Mouse (Mus musculus) forelimb bud, embryonic 11.5 days (tissue): ENCODE measurements around the gene Pcna.
A peak's percentile ranks its signal among the peaks of the same experiment; 100 is the strongest.
"Not testable (repeated sequence)": the region's sequence is repeated elsewhere in the genome, so short reads cannot be mapped to it uniquely, and the experiment has no call there.

Experiments
- DNase-seq: peaks from one replicate; pipeline ENCODE4 v3.0.0-alpha.2; 2012; ENCODE audit warnings: low read depth, low spot score

The Pcna gene

DNA sequence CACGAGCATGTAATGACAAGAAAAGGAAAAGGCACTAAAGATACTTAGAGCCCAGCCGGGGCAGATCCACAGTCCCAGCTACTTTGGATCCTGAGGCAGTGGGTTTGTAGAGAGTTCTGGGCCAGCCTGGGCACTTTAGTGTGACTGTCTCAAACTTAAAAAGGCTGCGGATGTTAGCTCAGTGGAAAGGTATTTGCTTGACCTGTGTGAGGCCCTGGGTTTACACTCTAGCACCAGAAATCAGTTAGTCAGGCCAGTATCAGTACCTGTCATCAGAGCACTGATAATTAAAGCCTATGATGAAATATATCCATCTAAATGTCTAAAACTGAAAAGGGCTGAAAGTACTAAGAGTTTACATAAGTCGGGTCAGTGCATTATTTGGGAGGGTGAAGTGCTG is 23.1 kb upstream of the Pcna start:
- DNase-seq, result no peak

DNA sequence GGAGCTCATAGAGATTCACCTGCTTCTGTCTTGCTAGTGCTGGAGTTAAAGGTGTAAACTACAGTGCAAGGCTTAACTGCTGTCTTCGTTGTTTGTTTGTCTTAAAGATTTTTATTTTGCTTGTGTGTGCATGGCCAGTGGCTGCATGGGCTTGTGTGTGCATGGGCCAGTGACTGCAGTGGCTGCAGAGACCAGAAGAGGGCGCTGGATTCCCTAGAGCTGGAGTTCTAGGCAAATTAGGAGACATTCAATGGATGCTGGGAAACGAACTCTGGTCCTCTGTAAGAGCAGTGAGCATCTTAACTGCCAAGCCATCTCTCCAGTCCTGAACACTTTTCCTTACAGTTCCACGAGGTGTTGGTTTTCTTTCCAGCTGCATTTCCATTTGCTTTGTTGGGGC is 22.4 kb upstream of the Pcna start:
- DNase-seq, result no peak

DNA sequence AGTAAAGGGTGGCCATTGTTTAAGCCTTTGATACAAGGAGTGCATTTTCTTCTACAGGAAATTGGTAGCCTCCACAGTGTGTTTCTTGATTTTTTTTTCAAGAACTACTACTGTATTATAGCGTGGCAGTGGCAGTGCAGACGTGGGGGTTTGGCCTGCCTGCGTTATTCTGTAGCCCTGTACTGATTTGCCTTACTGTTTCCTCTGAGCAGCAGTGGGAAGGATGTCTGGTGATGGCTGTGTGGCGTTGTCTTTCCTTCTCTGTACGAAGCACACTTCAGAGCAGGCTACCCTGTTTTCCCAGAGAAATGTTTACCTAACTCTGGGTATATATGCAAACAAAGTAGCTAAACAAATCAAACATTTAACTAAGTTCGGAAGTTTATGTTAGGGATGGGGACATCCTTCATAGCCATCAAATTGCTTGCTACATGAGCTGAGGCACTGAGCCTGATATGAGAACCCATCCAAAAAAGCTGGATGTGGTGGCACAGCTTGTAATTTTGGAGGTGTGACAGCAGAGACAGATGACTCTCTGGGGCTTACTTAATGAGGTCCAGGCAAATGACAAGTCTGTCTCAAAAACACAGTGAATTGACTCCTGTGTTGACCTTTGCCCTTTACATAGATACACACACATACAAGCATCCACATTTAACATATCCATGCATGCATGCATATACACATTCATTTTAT is 19.7 kb upstream of the Pcna start:
- DNase-seq, result no peak

DNA sequence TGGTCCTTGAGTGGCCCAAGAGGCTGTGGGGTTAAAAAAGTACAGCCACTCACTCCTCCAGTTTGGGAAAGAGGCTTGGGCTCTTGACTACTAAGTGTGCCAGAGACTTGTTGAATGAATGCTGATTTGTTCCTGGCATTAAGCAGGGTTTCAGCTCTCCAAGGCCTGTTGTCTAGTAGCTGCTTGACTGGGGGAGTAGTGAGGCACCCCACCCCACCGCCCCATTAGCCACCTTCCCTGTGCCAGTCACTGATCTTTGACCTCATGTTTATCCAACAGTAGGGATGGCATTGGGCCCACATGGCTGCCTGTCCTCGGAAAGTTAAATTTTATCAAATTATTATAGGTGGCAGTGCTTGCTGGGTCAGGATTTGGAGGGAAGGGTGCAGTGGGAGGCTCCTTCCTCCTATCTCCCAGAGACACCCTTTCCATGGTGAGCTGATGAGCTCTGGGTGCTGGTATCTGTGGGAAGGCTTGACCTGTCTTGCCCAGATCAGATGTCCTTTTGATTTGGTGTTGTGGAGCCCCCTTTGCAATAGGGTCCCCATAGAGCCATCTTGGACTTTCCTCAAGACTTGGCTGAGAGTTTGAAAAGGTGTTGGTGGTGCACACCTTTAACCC is 17.3 kb upstream of the Pcna start:
- DNase-seq, result no peak

DNA sequence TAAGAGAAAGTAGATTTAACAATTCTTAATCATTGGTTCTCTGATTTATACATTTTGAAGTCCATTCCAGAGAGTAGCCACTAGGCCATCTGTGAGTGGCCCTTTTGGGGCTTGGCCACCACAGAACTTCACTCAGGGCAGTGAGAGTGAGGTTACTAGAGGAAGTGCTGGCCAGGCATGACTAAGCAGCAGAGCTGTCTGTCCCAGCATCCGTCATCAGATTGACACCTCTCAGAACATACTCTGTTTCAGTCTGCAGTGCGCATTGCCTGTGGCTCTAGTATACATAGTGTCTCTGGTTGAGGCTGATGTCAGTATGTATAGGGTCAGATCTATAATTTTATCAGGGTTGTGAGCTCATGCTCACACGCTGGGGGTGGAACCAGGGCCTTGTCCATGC is 16.1 kb upstream of the Pcna start:
- DNase-seq, result no peak

DNA sequence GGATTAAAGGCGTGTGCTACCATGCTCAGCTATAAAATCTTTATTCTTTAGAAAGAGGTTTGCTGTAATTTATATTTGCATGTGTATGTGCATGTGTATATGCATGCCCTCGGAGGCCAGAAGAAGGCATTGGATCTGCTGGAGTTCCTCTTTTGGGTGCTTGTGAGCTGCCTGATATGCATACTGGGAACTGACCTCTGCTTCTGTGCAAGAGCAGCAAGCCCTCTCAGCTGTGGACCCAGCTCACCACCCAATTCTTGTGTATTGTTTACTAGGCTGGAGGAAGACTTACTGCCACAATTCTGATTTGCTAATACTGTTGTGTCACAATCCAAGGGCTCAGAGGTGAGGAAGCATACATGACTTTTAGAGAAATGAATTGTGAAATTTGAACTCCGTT is 13.0 kb upstream of the Pcna start:
- DNase-seq, result no peak

DNA sequence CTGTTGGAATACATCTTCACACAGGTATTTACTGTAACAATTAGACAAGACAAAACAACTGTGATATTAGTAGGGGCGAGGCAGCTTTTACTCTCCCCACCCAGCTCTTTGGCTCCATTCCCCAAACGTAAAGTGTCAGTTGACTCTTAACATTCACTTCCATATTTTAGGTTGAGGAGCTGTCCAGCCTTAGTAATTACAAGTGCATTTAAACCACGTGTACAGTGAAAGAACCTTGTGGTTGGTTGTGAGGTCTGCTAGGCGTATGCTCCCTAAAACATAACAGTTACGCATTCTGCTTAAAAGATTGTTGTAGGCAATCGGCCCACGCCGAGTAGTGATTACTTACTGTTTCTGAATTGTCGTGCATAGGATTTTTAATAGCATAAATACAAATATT is 12.1 kb upstream of the Pcna start:
- DNase-seq, result no peak

DNA sequence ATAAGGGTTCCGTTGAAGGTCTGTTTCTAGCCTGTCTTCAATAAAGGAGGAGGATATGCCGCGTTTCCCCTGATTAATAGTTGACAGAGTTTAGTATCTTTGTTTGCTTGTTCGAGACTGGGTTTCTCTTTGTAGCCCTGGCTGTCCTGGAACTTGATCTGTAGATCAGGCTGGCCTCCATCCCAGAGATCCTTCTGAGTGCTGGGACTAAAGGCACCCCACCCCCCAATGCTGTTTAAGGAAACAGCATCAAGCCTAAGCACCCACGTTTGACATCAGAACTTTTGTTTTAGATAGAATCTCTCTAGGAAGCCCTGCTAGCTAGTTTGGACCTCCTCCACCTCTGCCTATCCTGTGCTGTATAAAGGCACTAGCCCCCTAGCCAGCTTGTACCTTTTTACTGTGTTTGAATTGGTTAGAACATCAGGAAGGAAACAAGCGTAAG is 11.2 kb upstream of the Pcna start:
- DNase-seq, result no peak

DNA sequence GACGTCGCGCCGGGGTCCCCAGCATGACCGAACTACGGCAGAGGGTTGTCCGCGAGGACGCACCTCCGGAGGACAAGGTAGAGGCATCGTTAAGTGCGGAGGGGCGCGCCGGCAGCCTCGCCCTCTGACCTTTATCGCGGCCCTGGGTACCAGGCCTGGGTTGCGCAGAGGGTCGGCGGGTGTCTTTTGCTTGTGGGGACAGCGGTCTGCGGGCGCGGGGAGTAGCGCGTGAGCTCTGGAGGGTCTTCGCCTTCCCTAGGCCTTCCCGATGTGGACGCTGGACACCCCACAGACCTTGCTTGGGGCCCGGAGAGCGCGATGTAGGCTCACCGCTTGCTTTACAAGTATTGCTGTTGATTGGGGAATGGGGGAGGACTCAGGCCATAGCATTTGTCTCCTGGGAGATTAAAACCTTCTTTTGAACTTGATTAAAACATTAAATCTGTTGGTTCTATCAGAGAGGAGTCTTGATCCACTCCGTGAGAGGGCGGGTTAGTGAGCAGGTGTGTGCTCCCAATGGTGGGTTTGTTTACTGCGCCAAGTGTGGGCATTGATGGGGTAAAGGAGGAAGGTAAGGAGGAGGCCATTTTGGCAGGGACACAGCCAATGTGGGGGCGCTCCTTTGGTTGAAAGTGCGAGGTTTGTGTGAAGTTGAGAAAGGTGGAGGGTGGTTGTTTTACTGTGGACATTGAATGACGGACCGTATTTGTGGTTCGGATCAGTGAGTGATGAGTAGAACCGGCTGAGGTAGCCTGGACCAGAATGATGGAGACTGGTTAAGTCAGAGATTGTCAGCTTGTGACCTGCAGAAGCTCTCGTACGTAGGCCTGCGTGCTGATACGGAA is 10.5 kb upstream of the Pcna start:
- peak; percentile 36 for DNase-seq

DNA sequence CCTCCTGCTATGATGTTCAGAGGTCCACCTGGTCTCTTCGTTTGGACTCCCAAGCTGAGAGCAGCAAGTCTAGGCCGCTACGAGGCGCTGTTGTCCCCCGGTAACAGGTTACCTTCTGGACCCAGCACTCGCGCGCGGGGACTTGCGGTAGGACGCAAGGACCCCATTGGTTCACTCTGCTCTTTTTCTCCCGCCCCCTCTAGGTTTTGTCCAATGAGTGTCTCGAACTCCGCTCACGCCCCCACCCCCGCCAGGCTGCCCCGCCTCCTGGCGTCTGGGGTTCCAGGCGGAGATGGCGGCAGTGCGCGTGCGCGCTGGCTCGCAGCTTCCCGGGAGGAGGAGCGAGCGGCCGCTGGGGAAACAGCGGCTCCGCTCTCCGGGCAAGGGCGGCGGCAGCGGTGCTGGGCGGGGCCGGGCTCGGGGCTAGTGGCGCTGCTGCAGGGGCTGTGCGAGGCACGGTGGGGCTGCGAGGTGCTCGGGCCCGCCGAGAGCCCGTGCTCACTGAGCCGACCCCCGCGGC is 9.8 kb upstream of the Pcna start, which contains the start of gene Cds2:
Gene Cds2 (plus strand): TSS at position 270 of the 520 bp plus-strand sequence.
- DNase-seq, result peak; percentile 99

DNA sequence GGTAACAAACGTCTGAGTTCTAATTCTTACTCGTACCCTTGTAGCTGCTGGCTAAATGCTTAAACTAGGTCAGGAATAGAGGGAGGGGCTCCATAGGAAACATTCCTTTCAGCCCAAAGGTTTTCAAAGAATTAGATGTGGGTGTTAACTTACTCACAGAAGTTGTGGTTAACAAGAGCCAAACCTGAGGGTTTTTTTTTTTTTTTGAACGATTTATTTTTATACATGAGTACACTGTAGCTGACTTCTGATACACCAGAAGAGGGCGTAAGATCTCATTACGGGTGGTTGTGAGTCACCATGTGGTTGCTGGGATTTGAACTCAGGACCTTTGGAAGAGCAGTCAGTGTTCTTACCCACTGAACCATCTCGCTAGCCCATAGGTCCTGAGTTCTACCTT is 9.1 kb upstream of the Pcna start:
- no peak for DNase-seq

DNA sequence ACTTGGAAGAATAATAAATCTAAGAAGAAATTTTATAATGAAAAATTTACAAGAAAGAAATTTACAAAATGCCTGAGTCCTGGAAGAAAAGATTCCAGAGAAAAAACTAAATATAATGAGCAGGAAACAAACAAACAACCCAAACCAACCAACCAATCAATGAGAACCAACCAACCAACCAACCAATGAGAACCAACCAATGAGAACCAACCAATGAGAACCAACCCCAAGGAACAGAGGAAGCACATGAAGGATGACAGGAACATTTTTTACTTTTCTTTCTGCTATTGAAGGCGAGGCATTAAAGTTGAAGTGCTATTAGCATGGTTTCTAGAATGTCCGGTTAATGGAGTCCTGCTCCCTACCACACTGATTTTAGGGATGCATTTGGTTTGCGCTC is 7.5 kb upstream of the Pcna start:
- DNase-seq, result no peak

DNA sequence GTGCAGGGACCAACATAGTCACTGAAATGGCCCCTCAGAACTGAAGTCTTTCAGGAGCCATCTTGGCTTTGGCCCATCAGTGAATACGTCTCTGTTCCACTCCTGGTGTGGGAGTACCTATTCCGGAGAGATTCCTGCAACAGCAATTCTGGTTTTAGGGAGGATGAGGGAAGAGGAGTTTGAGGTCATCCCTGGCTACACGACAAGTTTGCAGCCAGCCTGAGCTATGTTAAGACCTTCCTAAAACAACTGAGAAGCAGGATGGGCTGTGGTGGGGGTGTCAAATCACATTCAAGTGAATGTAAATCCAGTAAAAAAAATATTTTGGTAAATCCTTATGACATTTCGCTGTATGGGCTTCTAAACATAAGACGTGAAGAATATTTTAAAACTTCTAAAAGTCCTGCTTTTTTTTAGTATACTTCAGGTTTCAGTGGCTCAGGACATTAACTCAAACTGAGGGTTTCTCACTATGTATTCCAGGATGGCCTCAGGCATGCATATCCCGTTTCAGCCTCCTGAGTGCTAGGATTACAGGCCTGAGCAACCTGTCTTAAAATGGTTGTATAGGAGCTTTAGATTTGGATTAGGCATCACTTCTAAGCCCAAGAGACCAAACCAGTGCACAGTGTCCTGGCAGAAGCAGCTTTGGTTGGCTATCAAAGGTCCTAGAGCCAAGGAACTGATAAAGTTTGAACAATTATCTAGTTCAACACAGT is 4.4 kb upstream of the Pcna start:
- no peak for DNase-seq

DNA sequence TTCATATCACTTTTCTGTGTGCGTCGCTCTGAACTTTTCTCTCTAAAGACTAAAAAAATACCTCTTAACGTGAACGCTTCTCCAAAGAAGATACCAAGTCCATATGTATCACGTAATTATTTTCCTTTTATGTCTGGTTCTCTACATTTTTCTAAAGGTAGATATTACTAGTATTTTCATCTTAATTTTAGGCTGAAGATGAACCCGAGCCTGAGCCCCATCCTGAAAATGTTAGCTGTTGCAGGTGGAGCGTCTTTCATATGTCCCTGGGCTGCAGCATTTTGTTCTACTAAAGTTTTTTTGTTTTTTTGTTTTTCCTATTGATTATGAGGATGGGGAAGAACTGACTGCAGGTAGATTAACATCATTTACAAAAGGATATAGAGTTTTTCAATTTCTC is 489 bp upstream of the Pcna start:
- no peak for DNase-seq

DNA sequence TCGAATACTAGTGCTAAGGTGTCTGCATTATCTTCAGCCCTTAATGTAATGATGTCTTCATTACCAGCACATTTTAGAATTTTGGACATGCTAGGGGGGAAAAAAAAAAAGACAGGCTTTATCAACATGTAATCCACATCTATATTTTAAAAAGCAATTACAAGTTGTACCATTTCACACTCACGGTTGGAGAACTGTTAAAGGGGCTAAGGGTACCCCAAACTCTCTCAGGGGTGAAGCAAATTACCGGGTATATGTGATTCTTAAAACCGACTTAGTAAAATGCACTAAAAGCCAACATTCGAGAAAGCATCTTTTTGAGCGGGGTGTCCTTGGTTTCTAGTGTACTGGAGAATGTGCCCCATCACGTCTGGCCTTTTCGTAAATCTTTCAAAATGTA is 1.2 kb downstream of the Pcna start:
- DNase-seq, result no peak

DNA sequence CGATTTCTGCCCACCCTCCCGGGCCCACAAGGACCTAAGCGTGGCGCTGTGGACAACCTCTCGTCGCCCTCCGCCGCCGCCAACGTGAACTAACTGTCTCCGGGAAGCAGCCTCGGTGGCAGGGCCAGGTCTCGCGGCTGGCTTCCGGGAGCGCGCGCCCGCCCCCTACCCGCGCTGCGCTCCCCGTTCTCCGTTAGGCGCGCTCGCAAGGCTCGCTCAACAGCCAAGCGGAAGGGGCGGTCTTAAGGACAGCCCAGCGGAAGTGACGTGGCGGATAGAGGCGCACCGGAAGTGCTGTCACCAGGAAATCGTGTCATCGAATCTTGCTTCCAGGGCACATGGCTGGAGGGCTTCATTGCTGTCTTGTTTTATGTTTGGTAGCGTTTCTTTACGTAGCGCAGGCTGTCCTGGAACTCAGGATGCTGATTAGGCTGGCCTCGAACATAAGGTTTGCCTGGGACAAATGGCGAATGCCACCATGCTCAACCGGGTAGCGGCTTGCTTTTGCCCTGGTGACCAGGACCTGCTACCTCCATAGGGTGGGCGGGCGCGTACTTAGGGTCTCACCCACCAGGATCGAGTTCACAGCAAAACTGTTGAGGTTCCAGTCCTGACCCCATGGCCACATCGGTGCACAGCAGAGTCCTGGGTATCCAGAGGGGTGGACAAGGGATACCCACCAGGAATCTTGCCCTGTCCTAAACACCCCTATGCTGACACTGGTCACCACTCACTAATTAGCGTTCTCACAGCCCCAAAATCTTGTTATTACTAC is 5.4 kb downstream of the Pcna start, which contains the start of gene Tmem230:
Gene Tmem230 (minus strand): TSS at position 269 of the 775 bp plus-strand sequence.
- DNase-seq, result peak; percentile 96

DNA sequence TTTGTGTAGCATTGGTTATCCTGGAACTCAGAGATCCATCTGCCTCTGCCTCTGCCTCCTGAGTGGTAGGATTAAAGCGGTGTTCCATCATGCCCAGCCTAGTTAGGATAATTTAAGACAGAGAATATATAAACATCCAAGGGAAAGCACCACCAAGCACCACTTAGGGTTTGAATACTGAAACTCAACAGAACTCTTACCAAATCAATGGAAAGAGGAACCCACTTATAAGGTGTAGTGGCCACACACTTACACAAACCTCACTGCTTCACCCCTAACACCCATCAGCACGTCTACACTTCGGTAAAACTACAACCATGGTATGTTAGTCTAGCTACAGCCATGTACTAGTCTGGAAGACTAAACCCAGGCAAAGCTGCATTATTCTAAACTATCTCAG is 9.7 kb downstream of the Pcna start:
- DNase-seq, result no peak

DNA sequence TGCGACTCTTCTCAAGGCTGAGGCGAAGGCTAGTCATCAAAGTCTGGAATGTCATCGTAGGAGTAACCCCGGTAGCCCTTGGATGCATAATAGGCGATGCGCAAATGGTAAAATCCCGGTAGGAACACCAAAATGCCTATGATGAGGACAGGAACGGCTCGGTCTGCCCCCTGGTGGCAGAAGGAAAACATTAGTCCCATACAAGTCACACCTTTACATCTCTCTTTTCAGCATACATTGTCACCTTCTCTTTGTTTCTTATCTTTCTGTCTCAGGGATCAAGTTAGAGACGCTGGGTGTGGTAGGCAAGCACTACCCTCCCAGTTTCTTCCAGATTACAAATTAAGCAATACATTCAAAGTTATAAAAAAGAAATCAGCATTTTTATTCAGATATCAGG is 12.7 kb downstream of the Pcna start:
- peak; percentile 30 for DNase-seq

DNA sequence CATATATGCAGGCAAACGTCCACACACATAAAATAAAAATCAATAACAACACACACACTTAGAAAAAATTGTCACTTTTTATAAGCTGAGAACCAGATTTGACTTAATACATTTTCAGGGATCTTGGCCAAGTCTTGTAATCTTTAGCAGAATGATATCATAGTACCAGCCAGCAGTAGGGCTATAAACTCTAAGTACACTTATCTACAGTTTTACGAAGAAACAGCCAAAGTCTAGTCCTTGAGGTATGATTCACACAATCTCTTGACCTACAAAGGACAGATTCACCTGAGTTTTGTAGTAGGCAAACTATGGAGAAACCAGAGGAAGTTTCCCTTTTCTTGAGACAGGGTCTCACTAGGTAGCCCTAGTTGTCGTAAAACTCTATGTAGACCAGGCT is 13.7 kb downstream of the Pcna start:
- not testable (repeated sequence) for DNase-seq

DNA sequence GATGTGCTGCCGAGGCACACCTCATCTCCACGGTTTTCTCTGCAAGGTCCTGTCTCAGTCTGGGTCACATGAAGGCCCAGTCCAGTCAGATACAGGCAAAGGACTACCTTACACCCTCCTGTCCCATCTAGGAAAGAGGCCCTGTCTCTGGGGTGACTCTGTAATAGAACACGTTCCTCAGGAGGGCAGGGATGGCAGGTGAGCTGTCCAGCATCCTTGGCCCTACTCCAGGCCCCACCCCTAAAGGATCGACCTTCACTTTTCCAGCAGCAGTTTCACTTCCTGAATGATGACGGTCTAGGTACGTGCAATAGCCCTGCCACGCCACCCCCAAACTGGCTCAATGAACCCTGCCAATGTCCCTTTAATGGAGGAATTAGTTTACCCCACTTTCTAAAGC is 17.1 kb downstream of the Pcna start:
- DNase-seq, result no peak

DNA sequence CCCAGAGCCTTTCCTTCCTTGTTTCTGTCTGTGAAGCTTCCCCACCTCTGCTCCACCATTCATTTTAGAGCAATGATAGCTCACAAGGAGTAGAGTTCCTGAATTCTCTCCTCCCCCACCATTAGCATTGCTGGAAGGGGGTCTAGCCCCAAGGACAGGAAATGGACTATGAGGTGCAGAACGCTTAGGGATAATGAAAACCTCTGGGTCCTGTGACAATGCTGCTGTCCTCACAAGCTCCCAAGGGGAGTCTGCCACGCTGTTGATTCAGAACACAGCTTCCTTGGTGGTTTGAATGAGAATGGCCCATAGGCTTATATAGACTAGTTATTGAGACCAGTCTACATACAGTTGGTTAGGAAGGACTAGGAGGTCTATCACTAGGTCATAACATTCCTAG is 17.8 kb downstream of the Pcna start:
- no peak for DNase-seq
